Mouse (Mus musculus): ENCODE results near the gene Gan.

Gene Gan

DNA sequence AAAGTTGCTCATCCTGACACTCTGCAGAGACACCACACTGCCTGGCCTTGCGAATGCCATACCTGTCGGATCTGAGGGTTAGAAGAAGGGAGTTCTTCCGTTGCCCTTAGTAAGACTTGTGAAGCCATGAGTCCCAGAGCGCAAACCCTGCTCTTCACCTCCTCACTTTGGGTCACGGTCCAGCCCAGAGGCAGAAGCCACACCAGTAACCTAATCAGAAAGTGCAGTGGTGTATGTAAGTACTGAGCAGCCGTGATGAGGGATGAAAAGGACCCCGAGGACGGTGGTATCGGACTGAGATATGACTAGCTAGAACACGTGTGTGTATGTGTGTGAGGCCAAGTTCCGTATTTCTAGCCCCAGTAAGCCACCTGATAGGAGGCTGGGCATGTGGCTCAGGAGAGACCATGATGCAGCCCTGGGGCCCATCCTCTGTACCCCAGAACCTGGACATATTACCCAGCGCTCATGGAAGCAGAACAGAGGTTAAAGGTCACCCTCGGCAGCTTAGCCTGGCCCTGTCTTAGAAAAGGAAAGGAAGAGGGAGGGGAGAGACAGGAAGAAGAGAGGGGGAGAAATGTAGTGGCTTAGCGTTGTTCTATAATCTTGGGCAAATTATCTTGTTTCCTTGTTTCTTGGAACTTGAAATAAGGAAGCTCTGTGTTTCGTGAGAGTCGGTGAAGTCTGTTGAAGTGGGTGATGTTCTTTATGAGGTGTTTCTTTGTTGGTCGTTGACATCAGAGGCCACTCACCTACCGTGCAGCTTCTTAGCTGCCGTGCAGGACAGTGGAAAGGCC is 43.5 kb downstream of the Gan start:
- no peak for DNase-seq

DNA sequence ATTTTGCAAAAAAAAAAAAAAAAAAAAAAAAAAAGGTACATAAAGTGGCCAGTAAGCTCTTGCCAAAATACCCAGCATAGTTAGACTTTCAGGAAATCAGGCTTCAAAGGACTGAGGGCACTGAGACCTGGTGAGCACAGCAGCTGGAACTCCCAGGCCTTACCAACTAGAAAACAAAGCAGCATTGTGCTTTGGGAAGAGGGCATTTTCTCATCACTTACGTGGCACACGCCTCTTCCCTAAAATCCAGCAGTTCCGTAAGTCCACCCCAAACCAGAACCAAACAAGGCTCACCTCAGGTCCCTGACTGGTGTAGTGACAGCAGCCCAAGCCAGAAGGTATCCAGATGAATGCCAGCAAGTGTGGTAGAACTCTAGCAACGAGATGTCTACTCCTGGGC is 45.1 kb downstream of the Gan start:
- DNase-seq, result no peak

DNA sequence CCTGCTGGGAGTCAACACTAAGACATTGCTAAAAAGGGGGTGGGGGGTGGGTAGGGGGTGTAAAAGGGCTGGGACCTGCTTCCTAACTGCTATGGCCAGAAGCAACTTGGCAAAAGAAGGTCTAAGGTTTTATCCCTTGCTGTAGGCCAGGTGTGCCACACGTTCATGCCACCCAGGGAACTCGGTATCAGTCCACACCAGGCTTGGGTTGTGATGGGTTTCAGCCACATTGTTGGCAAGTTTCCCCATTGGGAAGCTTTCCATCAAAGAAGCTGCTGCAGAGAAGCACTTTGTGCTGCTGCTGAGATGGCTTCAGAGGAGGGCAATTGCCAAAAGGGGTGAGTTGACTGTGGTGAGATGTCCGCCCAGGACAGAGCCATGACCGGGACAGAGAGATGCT is 47.9 kb downstream of the Gan start:
- no peak for DNase-seq

GRCm38 (mm10) chr8:117206636-117207035 is 48.7 kb downstream of the Gan start:
- DNase-seq, result no peak

GRCm38 (mm10) chr8:117209150-117209549 is 51.2 kb downstream of the Gan start:
- no peak for DNase-seq

DNA sequence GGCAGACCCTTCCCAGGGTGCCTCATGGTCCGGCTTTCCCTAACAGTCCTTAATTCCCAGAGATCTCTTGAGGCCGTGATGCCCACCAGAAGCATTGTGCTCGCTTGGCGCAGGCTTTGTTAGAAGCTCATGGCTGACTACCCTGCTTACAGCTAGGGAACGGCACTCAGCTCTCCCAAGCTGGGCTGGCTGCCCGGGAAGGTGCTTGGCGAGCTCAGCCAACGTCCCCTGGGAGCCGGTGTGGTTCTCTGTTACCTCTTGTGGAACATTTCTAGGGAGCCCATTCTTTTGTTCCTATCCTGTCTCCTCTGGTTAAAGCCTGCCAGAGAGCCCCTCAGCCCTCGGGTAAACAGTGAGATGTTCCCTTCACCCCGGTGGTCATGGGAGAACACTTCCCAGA is 54.2 kb downstream of the Gan start:
- DNase-seq, result no peak

- no peak for DNase-seq
These were observed 59.8 kb downstream of the Gan start for GRCm38 (mm10) chr8:117217724-117218123.

GRCm38 (mm10) chr8:117222396-117222795 is 64.5 kb downstream of the Gan start:
- no peak for DNase-seq

DNA sequence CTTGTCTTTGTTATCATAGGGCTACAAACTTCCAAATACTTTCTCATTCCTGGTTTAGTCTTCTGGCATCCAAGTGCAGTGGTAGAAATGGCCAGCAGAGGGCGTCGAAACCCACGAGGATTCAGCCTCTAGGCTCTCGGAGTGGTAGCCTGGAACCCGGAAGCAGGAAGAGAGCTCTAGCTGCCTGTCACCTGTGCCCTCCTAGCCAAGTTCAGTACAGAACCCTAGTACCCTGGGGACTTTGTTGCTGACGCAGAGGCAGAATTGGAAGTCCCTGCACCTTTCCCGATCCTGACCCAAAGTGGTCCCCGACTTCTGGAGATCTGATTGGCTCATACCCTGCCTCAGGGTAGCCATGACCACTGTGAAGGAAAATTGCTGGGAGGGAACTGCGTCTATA is 66.7 kb downstream of the Gan start:
- DNase-seq, result peak; percentile 79

- DNase-seq, result peak; percentile 64
These were observed 68.4 kb downstream of the Gan start for GRCm38 (mm10) chr8:117226306-117226705.

DNA sequence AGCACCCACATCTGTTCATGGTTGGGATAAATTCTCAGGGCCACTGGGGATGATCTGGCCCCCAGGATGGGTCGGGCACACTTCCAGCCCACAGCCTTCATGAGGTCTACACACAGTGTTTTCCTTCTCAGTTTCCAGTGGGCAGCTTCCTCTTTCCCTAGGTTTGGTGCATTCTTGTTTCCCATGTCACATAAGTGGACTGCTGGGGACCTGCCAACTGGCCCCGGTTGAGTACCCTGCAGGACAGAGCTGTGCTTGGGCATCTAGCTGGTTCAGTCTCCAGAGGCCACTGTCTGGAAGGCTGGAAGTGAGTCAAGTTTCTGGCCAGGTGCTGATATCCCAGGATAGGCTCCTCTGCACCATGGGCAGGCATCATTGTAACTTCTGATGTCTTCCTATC is 69.4 kb downstream of the Gan start:
- no peak for DNase-seq

- no peak for DNase-seq
These were observed 75.3 kb downstream of the Gan start for GRCm38 (mm10) chr8:117233199-117233598.

- no peak for DNase-seq
These were observed 78.6 kb downstream of the Gan start for GRCm38 (mm10) chr8:117236531-117236930.

- no peak for DNase-seq
These were observed 82.4 kb downstream of the Gan start for GRCm38 (mm10) chr8:117240326-117240725.

DNA sequence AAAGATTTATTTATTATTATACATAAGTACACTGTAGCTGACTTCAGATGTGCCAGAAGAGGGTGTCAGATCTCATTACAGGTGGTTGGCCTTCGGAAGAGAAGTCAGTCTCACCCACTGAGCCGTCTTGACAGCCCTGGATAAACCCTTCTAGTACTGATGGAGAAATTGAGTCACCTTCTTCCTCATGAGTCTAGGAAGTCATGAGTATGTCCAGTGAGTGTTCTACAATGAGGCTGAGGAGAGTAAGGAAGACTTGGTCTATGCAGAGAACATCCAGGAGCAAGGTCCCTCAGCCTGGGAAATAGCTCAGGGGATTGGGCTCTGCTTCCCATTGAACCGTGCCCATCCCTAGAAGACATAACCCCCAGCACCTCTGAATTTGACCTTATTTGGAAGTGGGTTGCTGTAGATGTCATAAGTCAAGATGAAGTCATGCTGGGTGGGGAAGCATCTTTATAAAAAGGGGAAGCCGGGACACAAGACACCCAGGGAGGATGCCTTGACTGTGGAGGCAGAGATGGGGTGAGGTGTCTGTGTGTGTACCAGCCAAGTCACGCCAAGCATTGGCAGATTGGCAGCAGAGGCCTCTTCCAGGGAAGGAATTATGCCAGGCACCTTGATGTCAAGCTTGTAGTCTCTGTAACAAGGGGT is 83.0 kb downstream of the Gan start:
- DNase-seq, result no peak

GRCm38 (mm10) chr8:117241848-117242247 is 83.9 kb downstream of the Gan start:
- DNase-seq, result no peak

DNA sequence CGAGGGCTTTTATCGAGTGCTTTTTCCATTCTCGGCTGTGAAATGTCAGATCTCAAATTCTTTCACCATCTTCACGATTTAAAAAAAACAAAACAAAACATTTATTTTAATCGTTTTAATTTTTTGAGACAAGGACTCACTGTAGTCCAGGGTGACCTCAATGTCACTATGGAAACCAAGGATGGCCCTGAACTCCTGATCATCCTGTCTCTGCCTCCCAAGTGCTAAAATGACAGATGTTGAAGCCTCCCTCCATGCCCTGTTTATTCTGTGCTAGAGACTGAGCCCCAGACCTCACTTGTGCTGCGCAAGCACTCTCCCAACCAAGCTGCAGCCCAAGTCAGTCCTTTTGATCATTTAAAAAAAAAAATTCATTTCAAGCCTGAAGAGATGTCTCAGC is 84.4 kb downstream of the Gan start:
- DNase-seq, result no peak

- no peak for DNase-seq
These were observed 86.7 kb downstream of the Gan start for GRCm38 (mm10) chr8:117244601-117245000.

DNA sequence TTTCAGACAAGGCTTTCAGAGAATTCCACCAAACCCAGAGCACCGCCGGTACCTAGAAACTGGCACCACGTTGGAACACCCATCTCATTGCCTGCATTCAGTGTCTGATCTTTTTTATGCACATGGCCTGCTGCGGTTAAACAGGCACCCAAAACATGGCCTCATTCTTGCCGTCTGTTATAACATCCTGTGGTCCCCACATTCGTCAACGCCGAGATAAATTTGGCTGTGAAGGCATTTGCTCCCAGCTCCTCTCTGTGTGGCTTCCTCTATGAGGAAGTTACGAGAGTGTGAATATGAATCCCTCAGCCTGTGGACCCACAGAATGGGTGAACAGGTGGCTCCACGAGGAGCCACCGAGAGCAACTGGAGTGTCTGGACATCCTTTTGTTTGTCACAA is 90.4 kb downstream of the Gan start:
- DNase-seq, result no peak

- no peak for DNase-seq
These were observed 93.2 kb downstream of the Gan start for GRCm38 (mm10) chr8:117251086-117251681.

GRCm38 (mm10) chr8:117252650-117253049 is 94.7 kb downstream of the Gan start:
- DNase-seq, result no peak

GRCm38 (mm10) chr8:117253390-117254269 is 95.7 kb downstream of the Gan start:
- no peak for DNase-seq

DNA sequence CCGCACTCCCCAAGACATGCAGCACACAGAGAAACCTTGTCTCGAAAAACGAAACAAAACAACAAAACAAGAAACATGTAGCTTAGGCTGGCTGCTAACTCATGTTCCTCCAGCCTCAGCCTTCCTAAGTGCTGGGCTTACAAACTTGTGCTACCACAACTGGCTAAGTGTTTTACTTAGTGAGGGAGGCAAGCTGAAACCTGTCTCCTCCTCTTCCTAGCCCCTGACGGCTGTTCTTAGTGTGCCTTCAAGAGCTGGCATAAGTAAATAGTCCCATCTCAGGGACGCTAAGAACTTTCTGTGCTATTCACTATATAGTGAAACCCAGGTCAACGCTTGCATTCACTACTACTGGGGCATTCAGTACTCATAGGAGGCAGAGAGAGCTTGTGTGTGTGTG is 96.6 kb downstream of the Gan start:
- DNase-seq, result no peak
